Mouse (Mus musculus) urinary bladder, postnatal 4 days (tissue): ENCODE measurements around the gene Brinp1.

Experiments used
- DNase-seq, 2 experiments: peaks; one replicate each; pipeline ENCODE4 v3.0.0; 2021 to 2022; ENCODE audit warnings: low spot score in 2 of 2

The Brinp1 gene

DNA sequence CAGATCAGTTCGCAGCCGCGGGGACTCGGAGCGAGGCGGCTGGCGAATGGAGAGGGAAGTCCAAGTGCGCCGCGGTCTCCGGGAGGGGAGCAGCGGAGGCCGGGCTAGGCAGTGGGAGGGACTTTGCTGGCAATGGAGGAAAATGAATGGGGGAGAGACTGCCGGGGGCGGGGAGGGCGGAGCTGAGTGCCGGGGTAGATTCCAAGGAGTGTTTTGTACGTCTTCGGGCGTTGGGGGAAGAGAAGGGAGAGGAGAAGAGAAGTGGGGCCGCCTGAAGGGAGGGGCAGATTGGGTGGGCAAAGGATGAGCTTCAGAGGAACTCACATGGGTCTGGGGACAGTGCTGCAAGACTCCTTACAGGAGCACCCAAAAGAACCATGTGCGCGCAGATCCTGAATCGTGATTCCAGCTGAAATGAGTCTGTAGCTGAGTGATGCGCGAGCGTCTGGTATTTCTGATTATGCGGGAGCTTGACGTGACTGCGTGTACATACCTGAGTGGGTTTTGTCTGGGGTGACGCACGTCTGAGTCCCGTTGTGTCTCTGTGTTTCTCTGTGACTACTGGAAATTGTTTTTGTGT lies at the start of gene Brinp1:
Gene Brinp1, minus strand, starts transcription at position 76 of the 580 bp plus-strand sequence.
- DNase-seq = peak; percentile 29 to 72

DNA sequence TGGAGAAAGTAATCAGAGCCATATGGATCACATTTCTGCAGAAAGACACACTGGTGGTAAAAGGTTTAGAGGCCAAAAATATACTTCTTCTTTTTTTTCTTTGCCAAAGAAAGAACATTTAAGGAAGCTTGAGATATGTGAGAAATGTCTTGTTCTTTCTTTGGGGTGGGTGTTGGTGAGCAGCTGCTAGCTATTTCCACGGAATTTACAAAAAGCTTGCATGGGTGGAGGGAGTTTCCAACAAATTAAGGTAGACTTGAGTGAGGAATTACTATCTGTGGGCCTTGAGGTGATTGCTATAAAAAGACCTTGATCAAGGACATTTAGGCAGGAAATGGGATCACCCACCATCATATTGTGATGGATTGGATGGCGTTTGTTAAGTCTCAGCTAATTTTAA lies 3.1 kb upstream of the Brinp1 start:
- DNase-seq = no peak

DNA sequence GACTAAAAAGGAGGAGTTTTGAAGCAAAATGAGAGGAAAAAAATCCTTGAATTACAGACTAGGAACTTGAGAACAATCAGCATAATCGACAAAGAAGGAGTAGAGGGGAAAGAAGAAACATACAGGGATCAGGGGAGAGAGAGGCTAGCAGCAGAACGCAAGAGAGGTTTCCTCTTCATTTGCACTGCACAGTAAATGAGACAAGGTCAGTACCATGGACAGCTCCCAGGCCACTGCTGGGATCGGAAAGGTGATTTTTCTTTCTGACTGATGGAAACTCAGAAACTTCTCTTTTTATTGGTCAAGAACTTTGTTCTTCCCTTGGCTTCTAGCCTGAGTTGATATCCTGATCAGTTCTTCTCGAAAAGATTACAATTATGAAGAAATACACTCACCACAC lies 1.4 kb upstream of the Brinp1 start:
- peak; percentile 19 to 74 for DNase-seq

DNA sequence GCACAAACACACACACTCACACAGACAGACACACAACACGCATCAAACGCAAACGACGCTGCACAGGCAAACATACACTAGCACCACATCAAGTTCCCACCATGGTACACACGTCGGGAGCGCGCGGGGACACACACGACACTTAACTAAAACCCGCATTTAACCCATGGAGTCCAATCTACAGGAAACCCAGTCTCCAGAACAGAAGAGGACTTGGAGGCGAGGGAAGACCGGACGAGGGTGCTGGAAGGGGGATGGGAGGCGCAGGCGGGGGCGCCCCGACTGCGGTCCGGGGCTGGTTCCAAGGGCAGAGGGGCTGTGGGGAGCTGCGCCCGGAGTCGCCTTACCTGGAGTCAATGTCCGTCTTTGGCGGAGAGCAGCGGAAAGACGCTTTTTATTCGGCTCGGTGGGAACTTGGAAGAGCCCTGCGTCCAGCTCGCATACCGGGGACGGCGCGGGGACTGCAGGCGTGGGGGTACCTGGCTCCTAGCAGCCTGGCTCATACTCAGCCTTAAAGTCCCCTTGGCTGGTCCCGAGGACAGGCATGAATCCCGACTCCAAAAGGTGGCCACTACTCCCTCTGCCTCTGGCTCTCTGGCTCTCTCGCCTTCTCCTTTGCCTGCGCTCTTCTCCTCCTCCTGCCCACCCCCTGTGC lies 403 bp downstream of the Brinp1 start:
- no peak for DNase-seq

DNA sequence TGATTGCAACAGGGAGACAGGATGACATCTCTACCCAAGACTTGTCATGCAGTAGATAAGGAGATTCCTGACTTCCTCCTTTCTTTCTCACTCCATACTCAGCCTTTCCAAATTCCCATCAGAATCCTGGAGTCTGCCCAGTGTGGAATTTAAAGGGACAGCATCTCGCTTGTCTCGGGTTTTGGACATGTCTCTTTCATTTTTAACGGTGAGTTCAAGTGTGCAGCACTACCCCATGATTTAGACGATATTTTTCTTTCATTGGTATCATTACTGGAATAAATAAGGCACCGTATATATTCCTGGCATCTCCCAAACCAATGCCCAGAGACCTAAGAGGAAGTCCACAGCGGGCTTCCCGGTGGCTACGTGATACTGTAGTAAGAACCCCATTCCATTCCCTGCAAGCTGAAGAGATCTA lies 1.1 kb downstream of the Brinp1 start:
- no peak for DNase-seq

DNA sequence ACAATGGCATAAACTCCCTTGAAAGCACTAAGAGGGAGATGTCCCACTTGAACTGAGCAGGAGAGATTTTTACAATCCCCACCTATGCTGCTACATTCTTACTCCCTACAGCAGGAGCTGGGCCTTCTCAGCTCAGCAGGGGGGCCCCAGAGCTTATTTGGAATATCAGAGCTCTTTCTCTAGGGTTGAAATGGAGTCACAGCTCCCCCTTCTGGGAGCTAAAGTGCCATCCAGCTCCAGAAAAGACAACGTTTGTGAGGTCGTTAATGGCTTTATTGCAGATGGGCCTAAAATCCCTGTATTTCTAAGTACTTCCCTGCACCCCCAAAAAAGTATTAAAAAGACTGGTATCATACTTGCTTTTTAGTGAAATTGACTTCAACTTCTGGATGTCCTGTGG lies 3.6 kb downstream of the Brinp1 start:
- DNase-seq = no peak

DNA sequence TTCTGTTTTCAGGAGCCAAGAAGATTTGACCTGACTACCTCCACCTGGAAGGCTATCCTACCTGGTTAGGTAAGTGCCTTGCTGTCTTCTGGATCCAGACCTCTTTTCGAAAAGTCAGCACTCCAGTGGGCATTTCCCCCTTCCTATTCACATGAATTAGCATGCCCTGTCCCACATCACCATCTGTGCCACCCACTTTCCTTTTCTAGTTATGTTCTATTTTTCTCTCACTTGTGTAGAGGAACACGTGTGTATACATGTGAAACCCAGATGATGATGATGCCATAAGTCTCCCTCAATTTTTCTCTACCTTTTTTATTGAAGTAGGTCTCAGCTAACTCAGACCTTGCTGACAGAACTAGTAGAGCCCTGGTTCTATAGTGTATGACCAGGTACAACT lies 11.3 kb downstream of the Brinp1 start:
- no peak for DNase-seq

DNA sequence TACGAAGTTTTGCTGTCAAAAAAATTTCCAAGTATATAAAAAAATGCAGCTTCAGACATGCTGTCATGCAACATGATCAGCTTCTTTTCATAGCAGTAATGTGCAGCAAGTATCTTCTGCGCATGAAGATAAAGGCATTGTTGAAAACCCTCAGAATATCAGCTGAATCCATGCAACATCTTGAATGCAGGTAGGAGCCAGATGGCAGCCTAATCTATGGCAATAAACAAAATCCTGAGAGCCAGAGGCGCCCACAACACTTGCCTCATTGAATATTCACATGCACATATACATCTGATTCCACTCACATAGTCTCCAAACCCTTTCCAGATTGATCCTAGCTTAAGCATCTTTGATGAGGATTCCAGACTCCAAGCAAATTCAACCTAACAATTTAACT lies 24.2 kb downstream of the Brinp1 start:
- DNase-seq = no peak

DNA sequence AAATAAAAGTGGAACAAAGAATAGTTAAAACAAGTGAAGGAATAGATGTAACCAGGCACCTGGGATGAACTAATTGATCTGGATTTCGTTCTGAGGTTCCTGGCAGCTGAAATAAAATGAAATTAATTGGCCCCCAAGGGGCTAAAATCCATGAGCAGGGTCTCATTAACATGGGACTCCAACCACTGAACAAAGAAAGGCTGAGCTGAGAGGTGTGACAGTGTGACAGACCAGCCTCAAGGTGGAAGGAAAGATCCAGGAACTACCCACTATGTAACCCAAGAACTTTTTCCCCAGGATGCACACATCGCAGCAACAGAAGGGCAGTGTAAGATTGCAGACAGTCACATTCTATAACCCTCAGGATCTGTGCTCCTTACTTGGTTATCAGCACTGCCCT lies 28.1 kb downstream of the Brinp1 start:
- DNase-seq = no peak

DNA sequence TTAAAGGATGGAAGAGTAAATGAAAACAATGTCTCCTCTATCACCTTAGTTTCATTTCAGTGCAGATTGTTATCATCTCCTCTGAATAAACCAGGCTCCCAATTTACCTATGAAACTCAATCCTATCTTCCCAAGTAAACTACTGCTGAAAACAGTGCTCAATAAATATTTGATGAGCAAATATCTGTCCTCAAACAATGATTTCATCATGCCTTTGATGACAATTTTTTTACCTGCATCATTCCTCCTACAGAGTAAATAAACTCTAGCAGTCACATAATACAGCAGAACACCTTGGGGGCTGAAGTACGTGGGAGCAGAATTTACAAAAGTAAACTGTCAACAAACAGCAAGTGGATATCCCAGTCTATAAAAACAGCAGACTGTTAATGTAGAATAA lies 31.3 kb downstream of the Brinp1 start:
- no peak for DNase-seq

DNA sequence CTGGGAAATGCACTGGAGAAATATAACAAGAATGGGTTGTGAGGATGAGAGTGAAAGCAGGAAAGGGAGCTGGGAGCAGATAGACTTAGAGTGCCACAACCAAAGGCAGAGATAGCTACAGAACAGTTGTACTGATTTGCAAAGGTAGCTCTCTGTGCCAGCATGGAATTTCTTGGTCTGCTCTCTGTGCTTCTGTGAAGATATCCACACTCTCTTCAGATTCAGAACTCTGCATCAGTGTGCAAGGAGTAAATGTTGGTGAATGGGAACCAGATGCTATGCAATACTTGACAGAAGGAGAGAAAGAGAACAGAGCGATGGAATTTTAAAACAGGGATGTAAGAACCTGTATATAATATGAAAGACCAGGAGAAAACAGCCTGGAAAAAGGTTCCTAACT lies 31.7 kb downstream of the Brinp1 start:
- DNase-seq = no peak

DNA sequence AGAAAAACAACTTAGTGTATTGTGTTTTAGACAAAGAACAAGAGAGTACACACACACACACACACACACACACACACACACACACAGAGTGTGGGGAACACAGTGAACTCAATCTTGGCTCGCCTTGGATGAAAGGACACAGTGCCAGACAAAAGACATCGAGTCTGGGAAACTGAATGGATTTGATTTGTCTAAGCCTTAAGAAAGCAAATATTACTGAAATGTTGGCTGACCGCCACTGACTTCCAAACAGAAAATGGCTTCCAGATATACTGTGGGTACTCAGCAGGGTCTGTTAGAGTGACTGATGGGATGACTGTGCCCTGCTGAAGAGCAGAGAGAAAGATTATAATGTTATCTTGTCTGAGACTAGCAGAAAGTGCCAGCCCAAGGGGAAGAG lies 34.1 kb downstream of the Brinp1 start:
- no peak for DNase-seq

DNA sequence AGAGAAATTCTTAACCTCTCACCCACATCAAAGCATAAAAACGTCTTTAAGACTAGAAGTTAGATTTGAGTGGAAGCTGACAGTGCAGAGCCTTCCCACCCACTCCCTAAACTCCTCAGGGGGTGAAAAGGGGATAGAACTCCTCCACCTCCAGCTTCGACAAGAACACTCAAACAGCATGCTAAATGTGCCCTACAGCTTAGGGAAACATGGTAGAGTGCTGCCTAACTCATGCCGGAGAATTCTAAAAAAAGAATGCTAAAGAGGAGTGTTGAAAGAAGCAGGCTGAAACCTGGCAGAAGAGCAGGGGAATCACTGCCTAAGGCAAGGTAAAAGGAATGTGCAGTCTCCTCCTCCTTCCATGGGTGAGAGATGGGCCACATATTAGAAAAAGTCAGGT lies 43.3 kb downstream of the Brinp1 start:
- DNase-seq = no peak

DNA sequence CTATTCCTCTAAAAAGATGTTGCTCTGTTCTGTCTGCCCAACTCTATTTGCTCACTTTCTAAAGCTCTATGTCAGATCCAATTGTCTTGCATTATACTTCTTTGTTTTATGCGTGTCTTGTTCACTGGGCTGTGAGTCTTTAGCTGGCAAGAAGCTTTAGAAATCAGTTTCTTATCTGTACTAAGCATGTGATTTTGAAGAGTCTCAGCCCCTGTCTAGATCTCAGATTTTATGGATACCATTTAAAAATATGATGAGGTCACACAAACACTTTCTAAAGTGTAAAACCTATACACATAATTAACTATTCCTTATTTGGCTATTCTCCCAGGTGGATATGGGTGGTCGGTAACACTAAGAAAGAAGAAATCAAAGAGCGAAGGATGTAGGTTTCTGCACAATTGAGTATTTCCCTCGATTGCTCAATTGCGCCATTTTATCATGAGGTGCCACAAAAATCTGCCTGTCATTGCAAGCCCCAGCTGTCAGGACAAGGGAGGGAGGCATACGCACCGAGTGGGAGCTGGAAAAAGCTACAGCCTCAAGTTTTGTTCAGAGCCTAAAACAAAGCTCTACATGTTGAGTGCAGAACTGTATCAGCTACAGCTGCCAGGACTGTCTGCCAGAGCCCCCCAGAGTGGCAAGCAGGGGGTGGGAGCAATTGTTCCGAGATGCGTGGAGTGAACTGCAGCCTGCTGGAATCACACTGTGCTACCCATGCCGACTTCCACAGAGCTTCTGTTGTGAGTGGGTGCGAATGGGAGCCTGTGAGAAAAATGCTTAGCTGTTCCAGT lies 47.6 kb downstream of the Brinp1 start:
- DNase-seq = peak in 1 of 2 experiments; percentile 16

DNA sequence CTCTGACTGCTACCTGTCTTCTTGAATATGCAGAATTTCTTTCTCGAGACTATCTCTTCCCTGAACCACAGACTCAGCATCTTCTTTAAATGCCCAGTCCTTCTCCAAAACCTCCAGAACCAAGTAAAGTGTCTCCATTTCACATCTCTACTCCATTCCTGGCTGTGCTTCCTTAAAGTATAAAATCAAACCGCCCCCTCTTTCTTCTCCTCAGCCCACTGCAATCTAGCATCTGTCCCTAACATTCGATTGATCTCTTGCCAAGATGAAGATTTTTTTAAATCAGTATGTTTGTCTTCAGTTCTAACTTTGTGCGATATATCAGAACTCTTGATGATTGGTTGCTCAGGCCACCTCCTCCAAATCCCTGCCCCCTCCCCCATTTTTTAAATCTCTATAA lies 63.7 kb downstream of the Brinp1 start:
- DNase-seq = no peak

DNA sequence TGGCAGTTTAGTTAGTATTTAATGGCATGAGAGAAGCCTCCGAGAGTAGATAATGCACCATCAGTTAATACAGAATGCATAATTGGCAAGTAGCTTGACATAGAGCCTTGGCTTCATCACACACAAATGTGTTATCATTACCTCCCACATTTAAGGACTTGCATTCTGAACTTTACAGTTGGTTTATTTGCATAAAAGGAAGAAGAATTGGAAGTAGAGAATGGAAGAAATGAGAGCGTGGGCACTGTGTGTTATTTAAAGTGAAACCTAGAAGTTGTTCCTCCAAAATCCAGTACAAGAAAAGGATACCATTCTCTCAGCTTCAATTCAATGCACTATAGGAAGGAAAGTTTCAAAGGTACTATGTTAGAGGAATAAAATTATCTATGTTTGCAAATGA lies 67.9 kb downstream of the Brinp1 start:
- no peak for DNase-seq

DNA sequence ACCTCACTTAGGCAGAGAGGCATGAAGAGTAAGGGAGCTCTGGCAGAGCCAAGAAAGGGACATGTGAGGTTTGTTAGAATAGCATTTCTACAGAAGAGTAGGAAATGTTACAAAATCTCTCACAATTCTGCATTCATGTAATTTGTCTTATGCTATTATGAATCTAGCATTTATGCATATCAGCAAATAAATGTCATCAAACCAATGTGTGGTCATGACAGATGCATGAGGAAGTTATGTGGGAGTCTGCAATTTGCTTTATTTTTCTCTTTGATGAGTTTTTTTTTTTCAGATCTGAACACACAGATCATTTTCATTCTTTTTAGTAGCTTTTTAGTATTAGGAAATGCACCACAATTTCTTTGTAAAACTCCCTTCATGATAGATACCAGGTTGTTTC lies 82.2 kb downstream of the Brinp1 start:
- DNase-seq = no peak

DNA sequence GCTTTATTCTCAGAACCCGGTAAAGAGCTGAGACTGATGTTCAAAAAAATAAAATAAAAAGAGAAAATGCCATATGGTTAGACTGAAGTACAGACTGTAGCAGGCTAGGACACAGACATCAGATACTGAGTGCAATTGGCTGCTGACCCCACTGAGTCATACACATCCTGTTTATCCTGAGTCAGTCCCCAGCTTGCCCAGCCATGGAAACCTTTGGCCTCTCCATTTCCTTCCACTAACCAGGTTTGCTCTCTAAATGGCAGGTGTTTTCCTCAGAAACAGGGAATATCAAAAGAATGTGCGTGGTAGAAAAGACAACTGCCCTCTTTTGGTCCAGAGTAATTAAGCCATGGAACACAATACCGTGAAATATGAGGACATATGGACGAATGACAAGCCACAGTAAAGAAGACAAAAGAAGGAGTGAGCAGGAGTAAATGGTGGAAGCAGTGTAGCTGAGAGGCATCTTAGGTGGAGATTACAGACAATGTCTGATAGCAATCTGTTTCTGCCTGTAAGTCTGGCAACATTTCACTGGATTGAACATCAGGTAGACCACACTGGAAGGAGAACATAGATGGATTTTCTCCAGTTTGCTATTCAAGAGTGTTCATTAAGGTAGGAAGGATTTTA lies 88.9 kb downstream of the Brinp1 start:
- DNase-seq = no peak

DNA sequence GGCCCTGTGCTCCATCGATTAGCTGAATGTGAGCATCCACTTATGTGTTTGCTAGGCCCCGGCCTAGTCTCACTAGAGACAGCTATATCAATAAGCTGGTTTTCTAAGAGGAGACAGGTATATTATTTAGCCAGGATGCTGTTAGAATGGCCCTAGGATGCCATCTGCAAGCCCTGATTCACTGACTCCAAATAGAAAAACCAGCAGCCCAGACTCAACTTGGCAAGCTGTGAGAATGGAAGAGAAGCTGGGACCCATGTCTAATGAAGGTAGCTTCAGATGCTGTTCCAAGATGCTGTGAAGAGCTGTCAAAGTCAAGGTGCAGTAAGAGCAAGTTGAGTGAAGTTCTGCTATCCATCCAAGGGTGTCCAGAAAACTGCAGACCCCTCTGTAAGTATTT lies 89.5 kb downstream of the Brinp1 start:
- DNase-seq = no peak

DNA sequence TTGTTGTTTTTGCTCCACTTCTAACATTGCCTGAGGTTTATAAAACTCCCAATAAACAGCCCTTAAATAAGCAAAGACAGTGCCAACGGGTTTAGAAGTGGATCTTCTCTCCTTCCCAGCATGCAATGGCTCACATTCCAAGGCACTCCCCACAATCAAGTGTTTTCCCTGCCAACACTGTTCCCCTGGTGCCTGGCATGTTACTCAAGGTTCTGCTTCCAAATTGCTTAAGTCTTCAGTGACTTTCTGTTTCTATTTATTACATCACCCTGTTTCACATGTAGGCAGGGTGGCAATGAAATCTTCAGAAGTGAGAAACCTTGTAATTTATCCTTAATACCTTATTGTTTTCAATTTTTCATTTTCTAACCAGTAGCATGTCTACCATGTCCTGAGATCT lies 97.3 kb downstream of the Brinp1 start:
- DNase-seq = no peak

DNA sequence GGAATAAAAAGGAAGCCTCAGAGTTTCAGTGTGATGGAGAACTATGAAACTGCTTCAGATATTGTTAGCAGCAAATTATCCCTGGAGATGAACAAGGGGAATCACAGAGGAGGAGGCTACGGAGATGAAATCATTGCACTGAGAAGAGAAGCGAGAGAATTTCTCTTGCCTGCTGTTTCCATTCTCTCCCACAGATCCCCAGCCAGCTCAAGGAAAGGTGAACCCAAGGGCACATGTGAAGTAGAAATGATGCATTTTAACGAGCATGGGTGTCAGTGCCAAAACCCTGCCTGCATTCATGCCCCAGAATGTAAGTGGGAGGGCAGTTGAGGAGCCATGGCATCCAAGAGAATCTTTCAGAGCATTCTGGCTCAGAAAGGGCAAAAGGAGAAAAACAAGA lies 104.5 kb downstream of the Brinp1 start:
- no peak for DNase-seq

DNA sequence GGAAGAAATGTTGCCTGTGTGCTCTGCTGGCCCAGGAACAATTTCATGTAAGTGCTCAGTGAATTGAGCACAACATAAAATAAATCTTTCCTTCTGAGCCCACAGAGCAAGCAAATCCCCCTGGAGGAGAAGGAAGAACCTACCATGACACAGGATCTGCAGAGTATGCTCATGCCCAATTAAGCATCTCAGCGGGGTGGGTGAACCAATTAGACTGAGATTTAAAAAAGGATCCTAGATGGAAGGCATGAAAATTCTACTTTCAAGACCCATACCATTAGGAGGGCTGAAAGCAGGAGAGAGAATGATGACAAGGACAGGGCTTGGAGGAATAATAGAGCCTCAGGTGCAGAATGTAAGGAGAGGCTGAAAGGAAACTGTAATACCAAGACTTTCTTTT lies 107.2 kb downstream of the Brinp1 start:
- DNase-seq = no peak

DNA sequence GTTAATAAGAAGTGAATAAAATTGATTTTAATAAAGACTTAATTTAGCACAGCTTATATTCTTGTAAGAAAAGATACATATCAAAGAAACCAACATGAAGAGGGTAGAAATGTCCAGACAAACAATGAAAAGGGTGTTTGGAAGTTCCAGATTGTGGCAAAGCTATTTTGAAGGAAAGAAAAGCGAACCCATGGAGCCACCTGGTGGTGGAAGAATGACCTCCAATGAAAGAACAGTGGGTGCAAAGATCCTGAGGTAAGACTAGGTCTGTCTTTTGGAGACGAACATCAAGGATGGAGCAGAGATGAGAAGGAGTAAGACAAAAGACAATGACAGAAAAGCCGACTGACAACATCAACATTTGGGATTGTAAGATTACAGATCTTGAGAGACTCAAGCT lies 108.2 kb downstream of the Brinp1 start:
- no peak for DNase-seq
